Mouse (Mus musculus) heart, postnatal 0 days (tissue): ENCODE data around the gene Fcrl5.

Experiments used
- CTCF ChIP-seq: IDR thresholded peaks from 2 replicates; pipeline ENCODE4 v1.5.1; 2016; ENCODE audit warnings: antibody characterized with exemption, control low read depth, low read depth
- EP300 ChIP-seq: IDR thresholded peaks from 2 replicates; pipeline ENCODE4 v1.6.1; 2016; ENCODE audit warnings: antibody characterized with exemption, low read depth

GRCm38 (mm10) chr3:87528021-87528420, 92.4 kb downstream of the Fcrl5 start:
- TF ChIP-seq CTCF: no peak
- TF ChIP-seq EP300: no peak
